Mouse (Mus musculus): ENCODE measurements at regions not wholly inside any gene's neighbourhood (a gene's known extent, or its start where the extent isn't known, plus 50 kb on each side); places are given as distances from the start of the nearest gene placed in this dataset.

- H3K9me3 ChIP-seq, result no peaks in the 10 kb centered on the region
- no peaks in the 10 kb centered on the region for H3K36me3 ChIP-seq (replicated peaks)
- no peak overlapping the region for H3K27ac ChIP-seq
- no peak overlapping the region for H3K4me3 ChIP-seq (replicated peaks)
- no peak overlapping the region for H3K9ac ChIP-seq
- peaks cover 3% of the 10 kb centered on the region for H3K4me1 ChIP-seq
- 93% methylated on average over 2 of the region's 2 CpGs for WGBS
- ATAC-seq (ENCODE audit: low FRiP score), result no peak
- no peaks in the 10 kb centered on the region for H3K27me3 ChIP-seq
- H3K4me2 ChIP-seq, result no peak overlapping the region
These were observed 372.6 kb upstream of the Camk1g start for GRCm38 (mm10) chr1:193742688-193743087.

GRCm38 (mm10) chr1:193738821-193739220, 368.7 kb upstream of the Camk1g start:
- no peak for ATAC-seq (ENCODE audit: low FRiP score)
- H3K27ac ChIP-seq, result no peak overlapping the region
- no peaks in the 10 kb centered on the region for H3K9me3 ChIP-seq
- H3K9ac ChIP-seq, result no peak overlapping the region
- 61% methylated on average over 6 of the region's 6 CpGs for WGBS
- no peak overlapping the region for H3K4me2 ChIP-seq
- H3K4me1 ChIP-seq, result peaks cover 15% of the 10 kb centered on the region
- no peaks in the 10 kb centered on the region for H3K36me3 ChIP-seq (replicated peaks)
- no peaks in the 10 kb centered on the region for H3K27me3 ChIP-seq
- no peak overlapping the region for H3K4me3 ChIP-seq (replicated peaks)

GRCm38 (mm10) chr1:193735949-193736518, 365.9 kb upstream of the Camk1g start:
- no peak overlapping the region for H3K9ac ChIP-seq
- H3K36me3 ChIP-seq (replicated peaks), result no peaks in the 10 kb centered on the region
- H3K27me3 ChIP-seq, result no peaks in the 10 kb centered on the region
- H3K4me2 ChIP-seq, result no peak overlapping the region
- H3K9me3 ChIP-seq, result no peaks in the 10 kb centered on the region
- no peak for ATAC-seq (ENCODE audit: low FRiP score)
- no peak overlapping the region for H3K27ac ChIP-seq
- H3K4me3 ChIP-seq (replicated peaks), result no peak overlapping the region
- peaks cover 42% of the 10 kb centered on the region for H3K4me1 ChIP-seq
- 100% methylated on average over 1 of the region's 1 CpGs for WGBS

- Histone ChIP-seq H3K9ac (no peak overlapping the region), H3K4me2 (no peak overlapping the region), H3K4me3 (replicated peaks) (no peak overlapping the region), H3K27ac (peak overlapping the region; percentile 75), H3K4me1 (peaks cover 50% of the 10 kb centered on the region), H3K9me3 (no peaks in the 10 kb centered on the region), H3K27me3 (no peaks in the 10 kb centered on the region), H3K36me3 (replicated peaks) (no peaks in the 10 kb centered on the region)
- WGBS, result 20% methylated on average over 4 of the region's 4 CpGs
- ATAC-seq (ENCODE audit: low FRiP score), result peak; percentile 62; the same call in 1 of the 2 replicates
These were observed 364.1 kb upstream of the Camk1g start for GRCm38 (mm10) chr1:193734014-193734763.

GRCm38 (mm10) chr1:193733402-193733801, 363.3 kb upstream of the Camk1g start:
- no peaks in the 10 kb centered on the region for H3K27me3 ChIP-seq
- H3K4me2 ChIP-seq, result no peak overlapping the region
- no peaks in the 10 kb centered on the region for H3K9me3 ChIP-seq
- no peak for ATAC-seq (ENCODE audit: low FRiP score)
- H3K36me3 ChIP-seq (replicated peaks), result no peaks in the 10 kb centered on the region
- 2% methylated on average over 5 of the region's 5 CpGs for WGBS
- peak overlapping the region; percentile 75; the same call in 1 of the 2 replicates for H3K27ac ChIP-seq
- H3K9ac ChIP-seq, result no peak overlapping the region
- peaks cover 50% of the 10 kb centered on the region for H3K4me1 ChIP-seq
- H3K4me3 ChIP-seq (replicated peaks), result no peak overlapping the region

GRCm38 (mm10) chr1:193732113-193732512, 362.0 kb upstream of the Camk1g start:
- Histone ChIP-seq H3K4me2 (no peak overlapping the region), H3K27me3 (no peaks in the 10 kb centered on the region), H3K4me1 (peaks cover 50% of the 10 kb centered on the region), H3K9me3 (no peaks in the 10 kb centered on the region), H3K36me3 (replicated peaks) (no peaks in the 10 kb centered on the region), H3K9ac (no peak overlapping the region), H3K4me3 (replicated peaks) (no peak overlapping the region), H3K27ac (peak overlapping the region; percentile 69; the same call in 1 of the 2 replicates)
- 5% methylated on average over 1 of the region's 1 CpGs for WGBS
- 0 out of 2 replicates have a peak, but pooled peaks have one; percentile 24 for ATAC-seq (ENCODE audit: low FRiP score)

GRCm38 (mm10) chr1:193721850-193722249, 351.8 kb upstream of the Camk1g start:
- ATAC-seq (ENCODE audit: low FRiP score), result no peak
- WGBS, result 64% methylated on average over 2 of the region's 2 CpGs
- Histone ChIP-seq H3K36me3 (replicated peaks) (no peaks in the 10 kb centered on the region), H3K27me3 (peaks cover 3% of the 10 kb centered on the region; the same call in 1 of the 2 replicates), H3K4me1 (peaks cover 16% of the 10 kb centered on the region), H3K27ac (no peak overlapping the region), H3K4me3 (replicated peaks) (no peak overlapping the region), H3K9ac (no peak overlapping the region), H3K4me2 (no peak overlapping the region), H3K9me3 (no peaks in the 10 kb centered on the region)

GRCm38 (mm10) chr1:193720420-193720851, 350.3 kb upstream of the Camk1g start:
- Histone ChIP-seq H3K9ac (no peak overlapping the region), H3K4me1 (peaks cover 16% of the 10 kb centered on the region), H3K27me3 (peaks cover 3% of the 10 kb centered on the region; the same call in 1 of the 2 replicates), H3K4me2 (no peak overlapping the region), H3K4me3 (replicated peaks) (no peak overlapping the region), H3K36me3 (replicated peaks) (no peaks in the 10 kb centered on the region), H3K27ac (no peak overlapping the region), H3K9me3 (no peaks in the 10 kb centered on the region)
- ATAC-seq (ENCODE audit: low FRiP score), result no peak
- 12% methylated on average over 8 of the region's 8 CpGs for WGBS

GRCm38 (mm10) chr1:193715328-193715727, 345.2 kb upstream of the Camk1g start:
- peaks cover 5% of the 10 kb centered on the region for H3K4me1 ChIP-seq
- no peak for ATAC-seq (ENCODE audit: low FRiP score)

GRCm38 (mm10) chr1:193714631-193715030, 344.5 kb upstream of the Camk1g start:
- Histone ChIP-seq H3K36me3 (replicated peaks) (no peaks in the 10 kb centered on the region), H3K9ac (no peak overlapping the region), H3K4me3 (replicated peaks) (no peak overlapping the region), H3K4me2 (no peak overlapping the region), H3K9me3 (no peaks in the 10 kb centered on the region), H3K4me1 (no peaks in the 10 kb centered on the region), H3K27ac (no peak overlapping the region), H3K27me3 (peaks cover 3% of the 10 kb centered on the region; the same call in 1 of the 2 replicates)
- no peak for ATAC-seq (ENCODE audit: low FRiP score)
- WGBS, result 75% methylated on average over 2 of the region's 2 CpGs

More at GRCm38 (mm10) chr1:193715328-193715727, 345.2 kb upstream of the Camk1g start:
- Histone ChIP-seq H3K27ac (no peak overlapping the region), H3K36me3 (replicated peaks) (no peaks in the 10 kb centered on the region), H3K4me2 (no peak overlapping the region), H3K27me3 (peaks cover 3% of the 10 kb centered on the region; the same call in 1 of the 2 replicates), H3K9me3 (no peaks in the 10 kb centered on the region), H3K4me3 (replicated peaks) (no peak overlapping the region), H3K9ac (no peak overlapping the region)
- 87% methylated on average over 4 of the region's 4 CpGs for WGBS

- Histone ChIP-seq H3K9me3 (no peaks in the 10 kb centered on the region), H3K4me1 (peaks cover 10% of the 10 kb centered on the region), H3K27me3 (peaks cover 19% of the 10 kb centered on the region; the same call in 1 of the 2 replicates), H3K4me3 (replicated peaks) (no peak overlapping the region), H3K36me3 (replicated peaks) (no peaks in the 10 kb centered on the region), H3K4me2 (no peak overlapping the region), H3K27ac (no peak overlapping the region), H3K9ac (no peak overlapping the region)
- 32% methylated on average over 2 of the region's 2 CpGs for WGBS
- no peak for ATAC-seq (ENCODE audit: low FRiP score)
These were observed 335.1 kb upstream of the Camk1g start for GRCm38 (mm10) chr1:193705205-193705604.

- 13% methylated on average over 15 of the region's 15 CpGs for WGBS
- H3K4me1 ChIP-seq, result peaks cover 14% of the 10 kb centered on the region
- H3K9ac ChIP-seq, result no peak overlapping the region; the same call in 1 of the 2 replicates
- H3K27me3 ChIP-seq, result peaks cover 19% of the 10 kb centered on the region; the same call in 1 of the 2 replicates
- H3K27ac ChIP-seq, result peak overlapping the region; percentile 42
- H3K4me2 ChIP-seq, result peak overlapping the region; percentile 52
- peak overlapping the region; percentile 29 for H3K4me3 ChIP-seq (replicated peaks)
- ATAC-seq (ENCODE audit: low FRiP score), result peak; percentile 51
- no peaks in the 10 kb centered on the region for H3K36me3 ChIP-seq (replicated peaks)
- H3K9me3 ChIP-seq, result no peaks in the 10 kb centered on the region
These were observed 332.8 kb upstream of the Camk1g start for GRCm38 (mm10) chr1:193702707-193703419.

Measured in forebrain, embryonic 12.5 days (tissue).